Comparison of ENCODE assay signal across 8 mouse cellular contexts in genomic region chr7:35649071-35649470, GRCm38 (mm10). TPM values are rescaled to one million over a fixed set of nuclear protein-coding genes. Genes with fewer than 3 reads are reported as not detected.
DNase-seq lines count a peak whose midpoint lies in the region; ATAC-seq and TF ChIP-seq lines count a peak whose summit lies in the region.

No protein-coding gene starts in this region.

- H3K4me1 ChIP-seq in heart, embryonic 10.5 days: peaks cover 6% of the 10 kb centered on the region; the same call in 1 of the 2 replicates
- H3K4me1 ChIP-seq in liver, embryonic 14.5 days (replicated peaks; ENCODE audit: control insufficient read depth in 2 of 2, insufficient read depth in 2 of 2, low read length in 1 of 2): peaks cover 13 to 14% of the 10 kb centered on the region in 2 experiments
- H3K4me1 ChIP-seq in forebrain, embryonic 16.5 days (replicated peaks; ENCODE audit: control insufficient read depth, insufficient read depth, low read length): peaks cover 16% of the 10 kb centered on the region

- 46% methylated on average over 3 of the region's 3 CpGs for WGBS in heart, embryonic 10.5 days
- 30% methylated on average over 3 of the region's 3 CpGs for WGBS in liver, embryonic 14.5 days (ENCODE audit: insufficient replicate concordance)
- 48% methylated on average over 3 of the region's 3 CpGs for WGBS in forebrain, embryonic 16.5 days

- no peaks in the 10 kb centered on the region for H3K27me3 ChIP-seq in heart, embryonic 10.5 days (ENCODE audit: insufficient read depth, poor library complexity, severe bottlenecking)
- H3K27me3 ChIP-seq in liver, embryonic 14.5 days (ENCODE audit: control insufficient read depth, insufficient read depth, low read length): no peaks in the 10 kb centered on the region
- no peaks in the 10 kb centered on the region for H3K27me3 ChIP-seq in forebrain, embryonic 16.5 days (replicated peaks; ENCODE audit: control insufficient read depth, insufficient read depth, low read length)

- H3K36me3 ChIP-seq in heart, embryonic 10.5 days: peaks cover 15% of the 10 kb centered on the region
- peaks cover under 1% of the 10 kb centered on the region for H3K36me3 ChIP-seq in liver, embryonic 14.5 days (replicated peaks; ENCODE audit: control insufficient read depth, insufficient read depth, low read depth)
- H3K36me3 ChIP-seq in forebrain, embryonic 16.5 days (ENCODE audit: control insufficient read depth, insufficient read depth): peaks cover under 1% of the 10 kb centered on the region

- TF ChIP-seq EP300 in liver, embryonic 14.5 days (IDR thresholded peaks at IDR 0.05; ENCODE audit: low read depth): no peak

- no peak overlapping the region for H3K4me3 ChIP-seq in heart, embryonic 10.5 days
- no peak overlapping the region for H3K4me3 ChIP-seq in liver, embryonic 14.5 days (ENCODE audit: insufficient read depth in 1 of 2, low read depth in 2 of 2, low read length in 2 of 2)
- no peak overlapping the region for H3K4me3 ChIP-seq in forebrain, embryonic 16.5 days (replicated peaks; ENCODE audit: low read length)

- no peaks in the 10 kb centered on the region for H3K9me3 ChIP-seq in heart, embryonic 10.5 days
- H3K9me3 ChIP-seq in liver, embryonic 14.5 days (ENCODE audit: control insufficient read depth, low read length): no peaks in the 10 kb centered on the region
- H3K9me3 ChIP-seq in forebrain, embryonic 16.5 days (ENCODE audit: control insufficient read depth, low read length): no peaks in the 10 kb centered on the region

- H3K4me2 ChIP-seq in liver, embryonic 14.5 days (ENCODE audit: low read depth): no peak overlapping the region
- H3K4me2 ChIP-seq in forebrain, embryonic 16.5 days (ENCODE audit: low read length): no peak overlapping the region

- TF ChIP-seq CTCF in liver, embryonic 14.5 days (IDR thresholded peaks at IDR 0.05; ENCODE audit: low read depth): no peak

- ATAC-seq in liver, embryonic 14.5 days (ENCODE audit: insufficient read depth): peak; percentile 54
- no peak for ATAC-seq in forebrain, embryonic 16.5 days

- H3K9ac ChIP-seq in liver, embryonic 14.5 days (replicated peaks): no peak overlapping the region
- H3K9ac ChIP-seq in forebrain, embryonic 16.5 days (replicated peaks; ENCODE audit: low read depth, low read length): no peak overlapping the region

- DNase-seq in ovary, postnatal 14 days (ENCODE audit: low spot score): peak; percentile 31
- DNase-seq in ovary, postnatal 10 days (ENCODE audit: low spot score): no peak
- DNase-seq in adrenal gland, adult 2 months: peak; percentile 44
- DNase-seq in heart, embryonic 10.5 days (ENCODE audit: low spot score): peak; percentile 85
- DNase-seq in liver, embryonic 14.5 days (ENCODE audit: low read depth in 3 of 3, low spot score in 3 of 3): peak; percentile 58 to 69 (median 60)
- DNase-seq in spleen, postnatal 4 days (ENCODE audit: low spot score in 2 of 2): peak; percentile 79 to 80
- no peak for DNase-seq in layer of hippocampus, adult 9-11 months

- H3K27ac ChIP-seq in heart, embryonic 10.5 days: no peak overlapping the region
- H3K27ac ChIP-seq in liver, embryonic 14.5 days: no peak overlapping the region
- H3K27ac ChIP-seq in forebrain, embryonic 16.5 days (ENCODE audit: low read length): no peak overlapping the region

RNA-seq across cellular contexts. Expression of gene Pdcd5, which starts 1.8 kb away (rescaled TPM):
- 10 to 100 TPM; 87.1 to 88.8 TPM for total RNA-seq in adrenal gland, adult 2 months (2021)
- 21.2 and 21.3 TPM in 2 replicates for polyA plus RNA-seq in adrenal gland, adult 2 months (2012; rRNA removed)
- 321 and 332 TPM in 2 replicates for polyA plus RNA-seq in heart, embryonic 10.5 days (2016; fragmentation: Nextera tagmentation; extraction: Ambion mirVana)
- 30.5 and 85.7 TPM in 2 replicates for polyA plus RNA-seq in liver, embryonic 14.5 days (2012; rRNA removed)
- polyA plus RNA-seq in liver, embryonic 14.5 days (2014; fragmentation: Nextera tagmentation; extraction: Ambion mirVana): 151 and 161 TPM in 2 replicates
- 200 and 235 TPM in 2 replicates for polyA plus RNA-seq in forebrain, embryonic 16.5 days (2015; fragmentation: Nextera tagmentation; extraction: Ambion mirVana)

Comparison
In these comparisons a context has a peak if more than half of its experiments do, and no peak if none do; other contexts are left out.
1. DNase-seq: peak in ovary, postnatal 14 days (single experiment), adrenal gland, adult 2 months (single experiment), heart, embryonic 10.5 days (single experiment), liver, embryonic 14.5 days (3 of 3) and spleen, postnatal 4 days (2 of 2); none in ovary, postnatal 10 days (single experiment) and layer of hippocampus, adult 9-11 months (single experiment).